Mouse (Mus musculus) adrenal gland (tissue): Measurements from ENCODE around the gene Cdk15.

Source experiments
- intact Hi-C: fragments of 180-260 bp; cut with DNase I; formaldehyde crosslinking; loops from one replicate; pipeline ENCODE4 v1.15.1; 2025

Cdk15 gene

DNA sequence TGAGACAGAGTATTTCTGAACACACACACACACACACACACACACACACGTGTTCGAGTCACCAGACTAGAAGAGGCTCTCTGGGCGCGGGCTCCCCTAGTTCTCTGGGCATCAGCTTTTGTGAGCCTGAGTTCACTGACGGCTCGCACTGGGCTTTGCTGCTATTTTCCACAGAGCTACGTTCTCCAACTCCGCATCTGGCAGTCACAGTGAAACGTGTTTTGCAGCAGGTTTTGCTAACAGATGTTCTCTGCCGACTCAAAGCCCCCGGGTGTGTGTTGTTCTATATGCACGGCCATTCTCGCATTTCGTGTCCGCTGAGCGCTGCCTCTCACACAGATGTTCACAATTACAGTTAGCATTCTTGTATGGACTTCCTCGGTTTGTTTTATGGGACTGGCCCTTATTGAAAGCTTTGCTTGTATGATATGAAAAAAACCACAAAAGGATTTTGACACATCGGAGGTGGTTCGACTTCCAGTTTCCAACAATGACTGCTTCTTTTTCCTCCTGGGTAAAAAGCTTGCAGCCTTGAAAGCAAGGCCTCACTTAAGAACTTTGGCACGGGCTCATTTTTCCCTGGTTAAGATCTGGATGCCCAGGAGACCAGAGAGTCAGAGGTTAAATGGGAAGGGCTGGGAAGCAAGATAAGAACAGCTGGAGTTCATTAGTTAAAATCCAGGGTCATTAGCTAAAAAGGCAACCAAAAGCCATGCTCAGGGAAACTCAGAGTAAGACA is 13.4 kb downstream of the Cdk15 start:
- intact Hi-C loops, result no loop called here

DNA sequence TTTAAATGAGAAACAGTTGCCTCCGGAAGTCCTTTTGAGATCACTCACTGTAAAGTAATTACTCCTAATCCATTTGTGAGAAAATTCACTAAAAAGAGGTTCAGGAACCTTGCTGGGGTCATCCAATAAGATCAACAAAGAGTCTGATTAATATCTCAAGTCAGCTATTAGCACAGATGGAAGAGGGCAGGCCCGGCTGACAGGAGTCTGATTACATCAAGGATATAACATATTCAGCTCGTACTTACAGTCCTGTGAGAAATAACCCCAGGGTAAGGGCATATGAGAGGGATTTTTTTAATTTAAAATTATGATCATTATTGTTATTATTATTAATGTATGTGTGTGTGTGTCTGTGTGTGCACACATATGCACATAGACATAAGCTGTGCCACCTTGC is 15.5 kb downstream of the Cdk15 start:
- intact Hi-C loops, result no loop called here

DNA sequence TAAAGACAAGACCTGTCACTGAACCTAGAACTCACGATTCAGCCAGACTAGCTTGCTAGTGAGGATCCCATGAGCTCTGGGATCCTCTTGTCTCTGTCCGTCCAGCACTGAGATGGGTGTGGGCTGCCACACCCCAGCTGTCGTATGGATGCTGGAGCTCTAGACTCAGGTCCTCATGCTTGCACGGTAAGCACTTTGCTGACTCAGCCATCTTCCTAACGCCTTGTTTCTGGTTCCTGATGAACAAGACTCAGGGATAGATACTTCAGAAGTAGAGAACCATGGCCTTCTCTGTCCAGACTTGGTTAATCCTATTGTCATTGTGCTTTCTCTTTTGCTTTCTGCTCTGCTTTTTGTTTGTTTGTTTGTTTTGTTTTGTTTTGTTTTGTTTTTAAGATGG is 29.2 kb downstream of the Cdk15 start:
- intact Hi-C loops, result no loop called here

DNA sequence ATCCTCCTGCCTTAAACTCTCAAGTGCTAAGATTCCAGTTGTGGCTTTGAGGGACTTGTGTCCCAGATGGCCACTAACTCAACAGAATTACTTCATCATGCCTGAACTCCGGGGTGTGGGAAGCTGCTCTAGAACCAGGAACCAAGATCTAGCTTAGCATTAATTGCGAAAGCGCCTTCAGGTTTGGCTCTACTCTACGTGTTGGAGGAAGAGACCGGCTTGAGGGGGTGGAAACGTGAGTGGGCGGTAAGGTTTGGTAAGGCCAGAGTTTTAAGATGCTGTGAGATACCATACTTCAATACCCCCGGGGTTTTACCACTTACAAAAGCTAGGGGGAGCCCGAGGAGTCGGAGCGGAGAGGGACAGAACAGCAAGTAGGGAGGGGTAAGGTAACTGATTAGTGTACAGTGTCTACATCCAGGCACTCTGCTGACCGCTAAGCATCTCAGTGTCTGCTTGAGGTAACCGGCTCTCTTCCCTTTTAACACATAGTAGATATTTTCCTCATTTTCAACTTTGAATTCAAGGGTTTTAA is 29.7 kb downstream of the Cdk15 start:
- intact Hi-C loops, result no loop called here

DNA sequence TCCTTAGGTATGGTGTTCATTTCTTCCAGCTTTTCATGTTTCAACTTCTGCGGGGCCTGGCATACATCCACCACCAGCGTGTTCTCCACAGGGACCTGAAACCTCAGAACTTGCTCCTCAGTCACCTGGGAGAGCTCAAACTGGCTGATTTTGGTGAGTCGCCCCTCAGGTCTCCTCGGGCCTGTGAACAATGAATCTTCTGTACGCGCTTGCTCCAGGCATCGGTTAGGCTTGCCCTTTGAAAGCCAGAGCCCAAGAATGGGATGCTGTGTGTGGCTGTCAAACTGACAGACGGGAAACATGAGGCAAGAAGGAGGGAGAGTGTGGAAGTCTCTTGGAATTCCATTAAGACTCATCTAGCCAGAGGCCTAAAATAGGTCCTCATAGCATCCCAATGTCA is 31.0 kb downstream of the Cdk15 start:
- intact Hi-C loops, result no loop called here

DNA sequence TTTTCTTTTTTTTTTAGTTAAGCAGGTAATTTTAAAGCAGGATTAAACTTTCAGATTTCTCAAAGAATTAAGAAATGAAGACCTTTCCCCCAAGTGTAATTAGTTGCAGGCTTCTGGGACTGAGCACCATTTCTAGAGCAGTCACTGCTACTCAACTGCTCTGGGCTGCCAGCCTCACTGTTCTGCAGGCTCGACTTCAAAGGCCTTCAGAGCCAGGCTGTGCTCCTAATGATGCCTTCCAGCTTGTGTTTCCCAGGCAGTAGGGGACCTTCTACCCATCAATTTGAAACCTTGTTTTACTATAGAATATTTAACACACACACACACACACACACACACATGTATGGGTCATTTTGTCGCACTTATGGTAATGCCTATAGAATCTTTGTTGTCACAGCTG is 34.9 kb downstream of the Cdk15 start:
- intact Hi-C loops, result no loop called here

DNA sequence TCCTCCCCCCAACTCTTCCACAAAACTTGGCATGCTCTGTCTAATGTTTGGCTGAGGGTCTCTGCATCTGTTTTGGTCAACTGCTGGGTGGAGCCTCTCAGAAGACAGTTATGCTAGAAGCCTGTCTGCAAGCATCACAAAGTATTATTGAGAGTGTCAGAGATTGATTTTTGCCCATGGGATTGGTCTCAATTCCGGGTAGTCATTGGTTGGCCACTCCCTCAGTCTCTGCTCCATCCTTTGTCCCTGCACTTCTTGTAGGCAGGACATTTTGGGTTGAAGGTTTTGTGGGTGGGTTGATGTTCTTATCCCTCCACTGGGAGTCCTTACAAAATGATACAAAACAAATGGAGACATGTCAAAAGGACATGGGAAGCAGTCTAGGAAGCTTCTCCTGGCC is 39.1 kb downstream of the Cdk15 start:
- intact Hi-C loops, result no loop called here

DNA sequence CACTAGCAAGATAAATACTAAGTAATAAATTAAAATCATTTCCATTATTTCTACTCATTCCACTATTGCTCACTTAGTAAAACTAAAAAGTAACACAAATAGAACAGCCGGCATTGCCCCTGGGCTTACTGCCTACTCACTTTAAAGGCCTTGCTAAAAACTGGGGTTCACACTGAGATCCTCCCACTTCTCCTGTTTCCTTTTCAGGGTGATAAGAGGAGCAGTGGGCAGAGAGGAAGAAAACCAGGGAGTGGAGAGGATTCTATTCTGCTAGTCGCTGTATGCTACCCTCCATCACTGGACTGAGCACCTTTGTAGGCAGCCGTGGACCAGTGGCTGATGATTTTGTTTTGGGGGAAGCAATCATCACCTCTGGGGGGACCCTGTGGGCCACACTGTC is 40.5 kb downstream of the Cdk15 start:
- intact Hi-C loops, result no loop called here

DNA sequence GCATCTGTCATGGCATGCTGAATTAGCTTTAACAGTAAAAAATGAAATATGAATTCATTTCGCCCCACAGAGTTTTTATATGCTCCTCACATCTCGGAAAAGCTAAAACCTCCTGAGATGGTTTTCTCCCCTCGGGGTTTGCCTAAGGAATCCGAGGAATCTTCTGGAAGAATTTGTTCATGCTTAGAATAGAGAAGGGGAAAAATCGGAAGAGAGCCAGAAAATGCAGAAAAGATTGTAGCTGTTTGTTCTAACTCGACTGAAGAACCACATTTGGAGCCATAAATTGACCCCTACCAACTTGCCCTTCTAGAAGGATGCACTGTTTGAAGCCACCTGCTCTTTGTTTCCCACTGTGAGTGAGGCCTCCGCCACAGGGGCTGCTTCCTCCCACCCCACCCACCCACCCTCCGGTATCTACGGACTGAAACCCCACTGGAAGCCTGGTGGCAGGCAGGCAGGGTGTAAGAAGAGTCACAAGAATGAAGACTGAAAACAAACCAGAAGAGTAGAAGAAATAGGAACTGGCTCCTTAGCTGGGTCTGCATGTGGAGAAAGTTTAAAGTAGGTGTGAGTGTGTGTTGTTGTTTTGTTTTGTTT is 41.9 kb downstream of the Cdk15 start:
- intact Hi-C loops, result no loop called here

DNA sequence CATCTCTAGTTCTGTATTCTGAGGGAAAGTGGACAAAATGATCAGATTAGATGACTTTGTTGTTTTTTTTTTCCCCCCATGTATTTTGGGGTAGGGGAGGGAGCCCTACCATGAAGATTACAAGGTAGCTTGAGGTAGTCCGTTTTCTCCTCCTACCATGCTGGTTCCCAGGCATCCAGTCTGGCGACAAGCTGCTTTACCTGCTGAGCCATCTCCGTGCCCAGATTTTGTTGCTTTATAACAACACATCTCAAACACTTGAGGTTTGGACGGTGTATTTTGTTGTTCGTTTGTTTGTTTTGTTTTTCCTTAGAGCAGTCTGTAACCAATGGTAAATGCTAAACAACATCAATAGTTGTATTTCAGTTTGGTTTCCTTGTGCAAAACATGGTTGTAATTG is 50.6 kb downstream of the Cdk15 start:
- intact Hi-C loops, result no loop called here

DNA sequence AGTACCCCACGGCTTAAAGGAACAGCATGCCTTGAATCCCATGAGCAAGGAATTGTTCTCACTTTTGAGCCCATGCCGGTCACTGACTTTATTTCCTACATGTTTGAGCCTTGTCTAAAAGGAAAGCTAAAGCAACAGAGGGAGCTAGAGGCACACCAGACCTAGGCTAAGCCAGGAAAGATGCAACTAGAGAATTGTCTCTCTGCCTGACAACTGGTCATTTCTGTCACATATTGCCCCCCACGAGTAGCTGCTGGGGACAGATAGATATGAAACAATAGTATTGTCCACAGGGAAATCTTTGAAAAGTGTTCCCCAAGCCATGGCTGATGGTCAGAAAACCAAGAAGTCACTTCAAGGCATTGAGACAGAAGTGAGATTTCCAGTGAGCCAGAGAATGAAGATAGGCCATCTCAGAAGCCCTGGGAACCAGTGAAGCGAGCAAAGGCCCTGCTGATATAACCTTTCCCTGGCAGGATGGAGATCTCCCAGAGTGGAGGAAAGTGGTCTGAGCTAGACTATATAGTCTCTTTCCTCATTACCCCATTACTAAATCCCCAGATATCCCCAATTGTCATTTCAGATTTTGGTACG is 54.7 kb downstream of the Cdk15 start:
- intact Hi-C loops, result no loop called here

DNA sequence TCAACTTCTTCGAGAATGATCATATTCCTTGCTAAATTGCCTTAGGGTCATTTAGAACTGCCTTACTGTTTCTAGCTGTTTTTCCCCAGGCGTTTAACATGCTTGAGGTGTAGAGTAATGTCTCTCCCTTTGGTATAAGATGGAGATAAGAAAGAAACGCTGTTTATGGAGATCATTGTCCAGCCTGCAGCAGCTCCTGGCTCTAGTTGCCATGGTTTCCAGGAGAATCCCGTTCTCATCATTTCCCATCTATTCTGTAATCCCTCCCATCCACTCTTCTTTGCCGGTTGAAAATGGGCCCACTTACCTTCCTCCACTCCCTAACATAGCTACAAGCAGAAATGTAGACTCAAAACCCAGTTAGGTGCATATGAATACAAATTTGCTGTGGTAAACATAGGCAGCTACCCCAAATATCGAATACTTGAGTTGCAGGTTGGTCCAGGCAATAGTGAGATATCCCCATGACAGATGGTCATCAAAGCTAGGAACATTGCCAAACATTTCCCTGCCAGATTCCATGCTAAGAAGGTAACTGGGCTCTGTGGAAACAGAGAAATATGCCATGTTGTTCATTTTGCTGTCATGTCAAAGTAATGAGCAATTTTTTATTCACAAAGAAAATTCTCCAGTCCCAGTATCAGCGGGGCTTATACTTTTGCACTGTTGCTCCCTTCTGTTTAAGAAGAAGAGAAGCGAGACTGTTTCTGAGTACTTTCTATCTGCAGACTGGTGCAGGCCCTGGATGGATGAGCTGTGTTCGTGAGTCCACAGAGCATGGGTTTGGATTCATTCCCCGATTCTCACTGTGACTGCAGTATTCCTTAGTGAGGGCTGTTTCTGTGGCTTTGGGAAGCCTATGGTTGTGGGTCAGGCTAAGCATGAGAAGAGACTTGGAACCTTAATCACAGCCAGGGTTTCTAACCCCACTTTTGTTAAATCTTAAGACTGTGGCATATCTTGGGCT is 55.8 kb downstream of the Cdk15 start:
- intact Hi-C loops, result no loop called here

DNA sequence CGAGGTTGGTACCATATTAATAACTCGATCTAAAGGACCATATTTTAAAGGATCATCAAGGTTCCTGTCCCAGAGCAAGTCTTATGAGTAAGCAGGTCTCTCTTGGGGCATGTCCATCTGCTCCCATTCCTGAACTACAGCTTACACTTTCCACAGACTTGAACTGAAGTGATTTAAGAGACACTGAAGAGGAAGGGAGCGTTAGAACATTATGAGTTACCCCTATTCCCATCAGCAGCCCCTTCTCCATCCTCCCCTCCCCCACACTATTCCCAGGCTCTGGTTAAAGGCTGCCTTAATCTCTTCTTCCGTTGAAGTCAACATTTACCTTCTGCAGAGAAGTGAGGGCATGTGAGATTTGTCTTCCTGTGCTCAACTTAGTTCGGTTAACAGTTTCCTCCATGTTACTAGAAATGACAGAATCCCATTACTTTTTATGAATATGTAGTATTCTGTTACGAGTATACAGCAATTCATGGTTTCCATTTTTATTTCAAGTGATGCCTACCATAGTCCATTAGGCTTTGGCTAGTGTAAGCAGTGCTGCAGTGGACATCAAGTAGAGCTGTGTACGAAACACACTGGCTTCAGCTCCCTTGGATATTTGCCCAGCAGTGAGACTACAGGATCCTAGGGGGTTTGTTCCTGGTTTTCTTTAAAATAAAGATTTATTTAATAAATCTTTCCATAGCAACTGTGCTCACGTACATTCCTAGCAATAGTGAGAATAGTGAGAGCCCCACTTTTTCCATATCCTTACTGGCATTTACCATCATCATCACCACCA is 56.6 kb downstream of the Cdk15 start:
- intact Hi-C loops, result no loop called here

DNA sequence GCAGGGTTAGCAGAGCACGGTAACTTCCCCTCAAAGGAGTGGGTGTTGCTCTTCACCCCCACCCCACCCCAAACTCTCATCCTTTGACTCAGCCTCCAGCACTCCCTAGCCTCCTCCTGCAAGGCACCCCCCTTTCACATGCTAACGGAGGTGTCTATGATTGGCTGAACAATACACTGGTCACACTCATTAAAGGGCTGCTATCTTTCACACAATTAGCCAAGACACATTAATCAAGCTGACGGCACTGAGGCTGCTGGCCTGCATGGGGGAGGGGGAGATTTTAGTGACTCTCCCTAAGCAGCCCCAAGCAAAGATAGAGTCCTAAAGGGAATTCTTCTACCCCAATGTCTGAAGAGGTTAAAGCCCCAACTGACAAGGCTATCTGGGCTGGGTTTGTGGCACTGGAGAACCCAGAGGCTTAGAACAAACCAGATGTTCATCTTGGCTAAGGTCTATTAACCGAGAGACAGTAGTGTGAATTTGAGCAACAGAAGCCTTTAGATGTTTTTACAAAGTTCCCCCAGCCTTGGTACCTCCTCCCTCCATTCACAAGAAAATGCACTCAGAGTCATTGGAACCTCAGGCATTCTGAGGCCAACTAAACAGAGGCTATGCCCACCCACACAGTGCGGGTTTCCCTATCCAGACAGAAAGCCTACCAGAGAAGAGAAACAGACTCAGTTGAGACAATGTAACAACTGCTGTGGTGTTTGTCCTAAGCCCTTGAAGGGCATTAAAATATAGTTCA is 58.5 kb downstream of the Cdk15 start:
- intact Hi-C loops, result loop anchor here (5.0 kb wide), 3 partner anchors 167 to 307 kb away; partner anchors contain the start of gene Fzd7

DNA sequence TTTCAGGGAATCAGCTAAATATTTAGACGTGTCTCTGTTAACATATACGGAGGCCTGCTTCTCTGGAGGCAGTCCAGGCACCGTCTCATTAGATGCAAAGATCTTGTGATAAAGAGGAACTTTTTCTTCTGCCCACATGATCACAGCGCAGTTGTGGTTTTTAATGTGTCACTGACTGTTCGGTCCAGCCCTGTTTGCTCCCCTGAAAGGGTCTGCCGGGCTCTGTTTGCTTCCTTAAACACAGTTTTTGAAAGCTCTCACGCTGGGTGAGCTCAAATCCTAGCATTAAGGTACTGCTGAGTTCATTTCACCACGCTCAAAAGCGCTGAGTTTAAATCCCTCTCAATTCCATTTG is 59.3 kb downstream of the Cdk15 start:
- intact Hi-C loops, result loop anchor here (5.0 kb wide), 3 partner anchors 166 to 306 kb away; partner anchors contain the start of gene Fzd7

DNA sequence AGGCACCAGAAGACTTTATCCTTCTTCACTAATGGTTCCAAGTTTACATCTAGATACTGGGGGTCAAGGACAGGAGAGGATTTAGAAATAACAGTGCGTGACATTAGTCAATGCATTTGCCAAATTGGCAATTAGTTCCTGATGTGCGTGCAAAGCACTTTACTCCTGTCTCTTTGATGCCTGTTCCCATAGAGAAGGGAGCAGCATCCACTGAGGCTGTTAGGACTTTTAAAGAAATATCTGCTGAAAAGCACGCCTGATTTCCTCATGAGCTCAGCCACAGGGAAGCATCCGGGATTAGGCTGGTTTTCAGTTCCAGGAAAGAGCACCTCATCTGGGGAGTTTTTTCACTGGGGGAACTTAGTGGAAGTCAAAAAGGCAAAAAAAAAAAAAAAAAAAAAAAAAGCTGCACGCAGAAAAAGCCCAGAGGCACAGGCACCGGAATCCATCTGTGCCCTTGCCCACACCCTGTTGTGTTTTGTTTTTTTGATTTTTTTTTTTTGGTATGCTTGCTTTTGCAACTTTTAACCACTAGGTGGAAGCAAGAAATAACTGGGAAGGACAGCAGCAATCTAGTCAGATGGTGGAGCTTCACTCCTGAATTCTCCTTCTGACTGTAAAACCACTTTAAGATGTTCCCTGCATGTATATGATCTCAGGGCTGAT is 59.8 kb downstream of the Cdk15 start:
- intact Hi-C loops, result loop anchor here (5.0 kb wide), 3 partner anchors 166 to 306 kb away; partner anchors contain the start of gene Fzd7

DNA sequence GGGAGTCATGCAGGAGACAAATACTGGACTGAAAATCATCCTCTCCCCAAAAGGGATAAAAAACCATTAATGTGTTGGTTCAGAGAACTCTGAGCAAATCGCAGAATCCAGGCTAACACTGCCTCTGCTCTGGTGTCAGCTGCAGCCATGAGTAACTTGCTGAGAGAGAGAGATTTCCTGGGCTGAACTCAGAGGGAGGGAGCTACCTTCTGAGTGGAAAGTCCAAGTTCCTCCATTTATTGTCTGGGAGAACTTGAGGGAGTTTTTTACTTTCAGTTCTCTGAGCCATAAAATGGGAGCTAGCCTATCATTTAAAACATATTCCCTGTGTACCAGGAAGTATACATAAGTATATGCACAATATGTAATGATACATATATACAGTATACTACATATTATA is 60.7 kb downstream of the Cdk15 start:
- intact Hi-C loops, result loop anchor here (5.0 kb wide), 3 partner anchors 165 to 305 kb away; partner anchors contain the start of gene Fzd7

DNA sequence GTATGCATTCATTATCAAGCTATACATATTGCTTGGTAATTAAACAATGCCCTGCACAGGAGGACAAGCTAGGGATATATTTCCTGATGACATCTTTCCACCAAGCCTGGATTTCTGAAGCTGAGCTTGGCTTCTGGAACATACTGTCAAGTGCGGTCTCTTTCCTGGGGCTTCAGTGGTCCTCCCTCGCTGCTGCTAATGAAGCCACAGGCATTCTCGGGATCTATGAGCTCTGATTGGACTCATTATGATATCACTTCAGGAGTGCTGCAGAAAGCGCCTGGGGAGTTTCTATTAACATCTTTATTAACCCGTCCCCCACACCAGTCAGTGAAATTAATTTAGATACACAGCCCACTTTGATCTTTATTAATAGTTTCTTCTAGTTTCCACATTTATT is 62.2 kb downstream of the Cdk15 start:
- intact Hi-C loops, result loop anchor here (5.0 kb wide), 3 partner anchors 163 to 303 kb away; partner anchors contain the start of gene Fzd7
